Mouse (Mus musculus) frontal cortex, postnatal 10 days (tissue): ENCODE results near the gene Fam71f1.
A peak's percentile ranks its signal among the peaks of the same experiment; 100 is the strongest.
"Not testable (repeated sequence)": the region's sequence is repeated elsewhere in the genome, so short reads cannot be mapped to it uniquely, and the experiment has no call there.

Experiments
- DNase-seq, 2 experiments: peaks; one replicate each; pipeline ENCODE4 v3.0.0; 2022; ENCODE audit warnings: low spot score in 2 of 2, mixed read lengths in 1 of 2

Gene Fam71f1

DNA sequence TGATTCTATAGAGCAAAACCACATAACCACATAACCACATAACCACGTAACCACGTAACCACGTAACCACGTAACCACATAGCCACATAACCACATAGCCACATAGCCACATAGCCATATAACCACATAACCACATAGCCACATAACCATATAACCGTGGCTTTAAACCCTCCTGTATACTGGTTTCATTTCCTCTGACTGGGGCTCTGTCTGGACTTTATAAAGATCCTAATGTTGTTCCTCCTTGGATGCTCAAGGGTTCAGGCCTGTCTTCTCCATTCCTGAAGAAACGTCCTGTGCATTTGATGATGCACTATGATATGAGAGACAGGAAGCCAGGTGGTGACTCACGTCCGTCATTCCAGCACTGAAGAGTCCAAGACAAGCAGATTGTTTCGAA, 8.0 kb downstream of the Fam71f1 start:
- DNase-seq, result no peak

GRCm38 (mm10) chr6:29329514-29329913, 10.6 kb downstream of the Fam71f1 start:
- no peak for DNase-seq

- DNase-seq, result not testable (repeated sequence)
These were observed 27.6 kb downstream of the Fam71f1 start for GRCm38 (mm10) chr6:29346512-29346911.

DNA sequence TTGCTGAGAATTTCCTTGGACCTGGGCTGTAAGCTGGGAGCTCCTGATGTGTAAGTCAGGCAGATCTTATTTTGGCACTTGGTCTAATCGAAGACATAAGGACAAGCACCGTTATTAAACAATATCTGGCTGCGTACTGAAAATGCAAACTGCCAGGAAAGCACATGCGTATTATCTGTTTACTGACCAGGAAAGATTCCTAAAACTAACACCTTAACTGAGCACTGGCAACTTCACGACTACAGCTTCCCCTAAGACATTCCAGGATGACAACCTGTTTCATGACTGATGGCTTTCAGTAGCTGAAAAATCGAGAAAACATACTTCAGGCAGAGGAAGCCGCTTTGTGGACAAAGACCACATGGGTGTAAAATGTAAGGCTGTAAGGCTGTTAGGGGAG, 28.2 kb downstream of the Fam71f1 start:
- no peak for DNase-seq

DNA sequence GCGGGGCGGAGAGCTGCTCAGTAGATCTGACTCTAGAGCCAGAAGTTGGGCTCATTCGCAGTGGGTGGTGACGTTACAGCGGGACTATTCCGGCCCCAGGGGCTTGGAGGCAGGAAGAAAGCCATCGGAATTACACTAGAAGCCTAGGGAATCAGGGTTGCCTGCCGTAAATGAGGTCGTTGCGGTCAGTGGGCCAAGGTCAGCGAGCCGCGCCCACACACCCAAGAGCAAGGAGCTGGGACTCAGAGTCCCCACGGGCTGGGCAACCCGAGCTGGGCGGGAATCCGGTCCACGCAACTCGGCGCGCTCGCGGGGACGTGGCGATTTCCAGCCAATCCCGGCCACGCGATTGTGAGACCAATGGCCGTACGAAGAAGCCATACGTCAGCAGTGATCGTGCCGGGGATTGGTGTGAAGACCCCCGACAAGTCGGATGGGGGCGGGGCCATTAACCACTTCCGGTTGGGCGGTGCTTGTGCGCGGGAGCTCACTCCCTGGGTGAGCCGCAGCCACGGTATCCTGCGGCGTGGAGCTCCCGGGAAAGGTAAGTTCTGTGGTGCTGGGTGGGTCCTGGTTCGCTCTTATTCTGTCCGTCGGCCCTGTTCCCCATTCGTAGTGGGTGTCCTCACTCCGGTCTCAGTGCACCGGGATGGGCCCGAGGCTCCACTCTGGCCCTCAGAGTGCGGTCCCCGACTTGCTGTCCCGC, 28.9 kb downstream of the Fam71f1 start, which contains the start of gene Calu:
Gene Calu, plus strand, starts transcription at position 405 of the 706 bp plus-strand sequence.
- DNase-seq, result peak; percentile 98 to 99

DNA sequence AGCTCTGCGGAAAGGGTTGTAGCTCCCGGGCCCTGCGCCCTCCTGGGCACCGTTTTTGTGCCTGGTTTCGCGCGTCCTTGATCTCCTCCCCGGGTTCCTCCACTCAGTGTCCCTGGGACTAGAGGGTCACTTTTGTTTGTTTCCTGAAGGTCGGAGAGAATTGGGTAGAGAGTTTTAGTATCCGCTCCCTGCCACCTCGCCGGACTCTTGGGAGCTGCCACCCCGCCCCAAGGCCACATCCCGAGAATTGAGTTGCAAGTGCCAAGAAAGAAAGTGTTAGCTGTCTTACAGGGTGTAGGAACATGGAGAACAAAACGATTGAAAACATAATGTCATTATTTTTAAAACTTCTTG, 29.4 kb downstream of the Fam71f1 start:
- DNase-seq, result no peak

GRCm38 (mm10) chr6:29351613-29352012, 32.7 kb downstream of the Fam71f1 start:
- no peak for DNase-seq

GRCm38 (mm10) chr6:29352816-29353215, 33.9 kb downstream of the Fam71f1 start:
- no peak for DNase-seq

GRCm38 (mm10) chr6:29359386-29359785, 40.4 kb downstream of the Fam71f1 start:
- DNase-seq, result no peak

DNA sequence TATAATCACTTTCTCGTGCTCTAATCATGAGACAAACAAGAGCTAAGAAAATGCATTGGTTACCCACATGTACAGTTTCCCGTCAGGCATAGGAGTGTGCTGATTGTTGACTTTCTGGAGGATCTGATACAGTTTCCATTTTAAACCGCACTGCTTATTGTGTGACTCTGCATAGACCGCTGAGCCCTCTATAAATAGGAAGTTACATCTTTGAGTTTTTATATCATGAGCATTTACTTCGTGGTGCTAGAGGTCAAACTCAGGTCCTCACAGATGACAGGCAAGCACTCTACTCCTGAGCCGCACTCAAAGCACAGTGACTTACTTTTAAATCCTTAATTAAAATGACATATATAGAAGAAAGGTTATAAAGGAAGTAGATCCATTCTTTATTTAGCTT, 41.3 kb downstream of the Fam71f1 start:
- no peak for DNase-seq

DNA sequence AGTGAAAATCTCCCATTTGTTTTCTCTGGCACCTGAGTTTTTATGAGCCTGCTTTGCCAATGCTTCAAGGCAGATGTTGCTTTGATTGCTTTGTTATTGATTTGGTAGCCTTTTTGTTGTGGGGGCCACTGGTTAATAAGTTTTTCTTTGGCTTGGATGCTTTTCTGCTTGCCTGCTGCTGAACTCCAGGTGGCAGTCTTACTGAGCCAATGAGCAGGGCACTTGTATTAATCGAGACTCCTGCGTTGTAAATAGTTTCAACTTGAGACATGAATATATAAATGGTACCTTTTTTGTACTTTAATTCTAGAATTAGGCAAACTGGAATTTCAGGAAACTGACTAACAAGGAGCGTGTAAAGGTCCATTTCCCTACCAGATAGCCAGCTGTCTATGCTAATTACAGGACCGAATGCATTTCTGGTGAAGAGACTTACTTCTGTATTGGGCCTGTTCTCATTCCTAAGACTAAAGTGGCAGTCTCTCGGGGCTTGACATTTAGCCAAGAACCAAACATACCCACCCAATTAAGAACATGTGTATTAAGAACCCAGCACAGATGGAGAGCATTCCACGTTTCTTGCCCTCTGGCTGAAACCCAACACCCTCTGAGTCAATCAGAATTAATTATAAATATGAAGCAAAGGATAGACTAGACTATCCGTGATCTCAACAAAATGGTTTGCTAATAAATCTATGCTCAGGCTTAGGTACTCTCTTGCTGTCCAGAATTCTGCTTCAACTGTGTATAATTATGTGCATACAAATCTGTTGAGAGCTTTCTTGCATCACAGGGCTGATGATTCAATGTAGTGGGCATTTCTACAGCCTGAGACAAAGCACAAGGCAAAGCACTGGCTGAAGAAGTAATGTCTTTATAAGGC, 43.5 kb downstream of the Fam71f1 start:
- no peak for DNase-seq

DNA sequence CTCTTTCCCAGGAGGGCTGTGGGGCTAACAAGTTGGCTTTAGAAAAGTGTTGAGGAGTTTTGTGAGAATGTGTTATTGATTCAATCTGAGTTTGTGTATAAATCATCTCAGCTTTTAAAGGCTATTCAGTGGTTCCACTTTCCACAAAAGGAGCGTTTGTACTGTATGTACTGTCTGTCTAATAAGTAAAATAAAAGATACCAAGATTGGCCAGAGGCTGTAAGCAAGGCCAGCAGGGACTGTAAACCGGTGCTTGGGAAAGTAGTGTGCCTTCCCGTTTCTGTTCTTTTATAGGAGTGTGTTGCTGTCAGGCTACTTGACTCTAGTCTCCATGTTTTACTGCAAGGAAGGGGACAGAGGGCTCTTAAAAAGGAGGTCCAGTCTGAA, 44.2 kb downstream of the Fam71f1 start:
- no peak for DNase-seq

DNA sequence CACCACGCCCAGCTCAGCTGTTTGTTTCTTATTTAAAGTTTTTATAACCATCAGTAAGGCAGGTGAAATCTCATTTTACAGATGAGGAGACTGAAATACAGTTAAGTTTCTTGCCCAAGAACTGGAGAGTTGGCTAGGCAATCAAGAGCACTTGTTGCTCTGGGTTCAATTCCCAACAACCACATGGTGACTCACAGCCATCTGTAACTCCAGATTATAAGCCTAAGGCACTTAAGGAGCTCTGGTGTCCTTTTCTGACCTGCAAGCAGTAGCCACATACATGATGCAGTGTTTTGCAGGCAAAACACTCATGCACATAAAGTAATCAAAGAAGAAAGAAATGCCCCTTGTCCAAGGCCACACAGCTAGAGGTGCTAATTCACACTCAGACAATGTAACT, 46.3 kb downstream of the Fam71f1 start:
- no peak for DNase-seq

DNA sequence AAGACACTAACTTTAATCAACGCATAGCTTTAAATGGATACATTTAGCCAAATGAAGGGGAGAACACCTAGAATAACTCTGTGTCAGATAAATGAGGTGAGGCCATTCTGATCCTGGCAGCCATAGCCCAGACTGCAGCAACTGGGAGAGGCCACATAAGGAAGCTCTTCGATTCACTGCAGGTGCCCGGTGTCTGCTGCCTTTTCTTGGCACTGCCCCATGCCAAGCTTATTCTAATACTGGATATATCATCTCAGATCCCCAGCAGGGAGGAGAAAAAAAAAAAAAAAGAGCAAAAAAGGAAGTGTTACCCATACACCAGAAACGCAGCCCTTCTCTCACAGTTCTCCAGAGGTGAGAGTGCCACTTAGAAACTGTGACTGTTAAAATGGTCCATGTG, 58.4 kb downstream of the Fam71f1 start:
- DNase-seq, result no peak

GRCm38 (mm10) chr6:29378678-29379077, 59.7 kb downstream of the Fam71f1 start:
- no peak for DNase-seq

DNA sequence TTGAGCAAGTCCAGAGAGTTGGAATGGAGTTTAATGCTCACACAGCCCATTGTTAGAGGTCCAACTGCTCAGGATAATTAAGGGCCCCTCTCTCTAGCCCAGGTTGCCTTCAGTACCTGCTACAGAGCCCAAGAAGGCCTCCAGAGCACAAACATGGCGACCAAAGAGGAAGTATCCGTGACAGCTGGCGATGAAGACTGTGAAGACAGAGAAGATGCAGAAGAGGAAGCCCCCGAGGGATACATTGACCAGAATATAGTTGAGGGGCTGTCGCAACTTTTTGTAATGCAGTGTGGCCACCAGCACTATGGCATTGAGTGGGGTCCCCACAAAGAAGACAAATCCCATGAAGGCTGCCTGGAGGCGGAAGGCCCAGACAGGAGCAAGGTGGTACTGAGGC, 61.0 kb downstream of the Fam71f1 start:
- no peak for DNase-seq

DNA sequence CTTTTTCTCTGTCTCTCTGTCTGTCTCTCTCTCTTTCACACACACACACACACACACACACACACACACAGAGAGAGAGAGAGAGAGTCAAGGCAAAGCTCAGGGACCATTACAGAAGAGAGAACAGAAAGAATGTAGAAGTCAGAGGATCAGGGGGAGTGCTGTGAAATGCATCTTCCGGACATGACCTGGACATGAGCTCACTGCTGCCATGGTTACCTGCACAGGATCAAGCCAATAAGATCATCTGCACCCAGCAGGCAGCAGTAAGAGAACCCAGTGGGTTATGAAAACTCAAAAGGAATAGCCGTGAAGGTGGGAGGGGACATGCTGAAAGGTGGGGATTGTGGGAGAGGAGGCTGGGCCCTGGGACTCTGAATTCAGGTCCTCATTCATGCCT, 63.5 kb downstream of the Fam71f1 start:
- no peak for DNase-seq
